Mouse (Mus musculus) kidney, postnatal 25 days (tissue): ENCODE data around the gene Nosip.
"Not testable (repeated sequence)": the region's sequence is repeated elsewhere in the genome, so short reads cannot be mapped to it uniquely, and the experiment has no call there.

Experiments used
- DNase-seq, 2 experiments: peaks; one replicate each; pipeline ENCODE4 v3.0.0; 2021; ENCODE audit warnings: mixed read lengths in 2 of 2

Gene Nosip

GRCm38 (mm10) chr7:45119780-45120709 lies 57.8 kb downstream of the Nosip start:
- no peak for DNase-seq

- DNase-seq: peak; percentile 70 to 87
These were observed 59.2 kb downstream of the Nosip start for GRCm38 (mm10) chr7:45121404-45121803.

- no peak for DNase-seq
These were observed 59.7 kb downstream of the Nosip start for GRCm38 (mm10) chr7:45121966-45122365.

- no peak for DNase-seq
These were observed 60.4 kb downstream of the Nosip start for GRCm38 (mm10) chr7:45122561-45123185.

- DNase-seq: peak in 1 of 2 experiments; percentile 46
These were observed 60.9 kb downstream of the Nosip start for GRCm38 (mm10) chr7:45123186-45123570.

- peak; percentile 99 to 100 for DNase-seq
These were observed 62.3 kb downstream of the Nosip start, which contains the start of gene Rps11 for GRCm38 (mm10) chr7:45124224-45125143. Gene Rps11 (minus strand): TSS chr7:45124439.

- no peak for DNase-seq
These were observed 62.9 kb downstream of the Nosip start for GRCm38 (mm10) chr7:45125144-45125600.

GRCm38 (mm10) chr7:45125649-45126048 lies 63.4 kb downstream of the Nosip start:
- DNase-seq: not testable (repeated sequence)

GRCm38 (mm10) chr7:45126147-45126843 lies 64.1 kb downstream of the Nosip start:
- DNase-seq: no peak

GRCm38 (mm10) chr7:45126844-45127699 lies 64.8 kb downstream of the Nosip start:
- no peak for DNase-seq
